Mouse (Mus musculus) heart, embryonic 13.5 days (tissue): ENCODE results near the gene Lpar3. TPM values are rescaled to one million over a fixed set of nuclear protein-coding genes. Genes with fewer than 3 reads are reported as not detected.

Source experiments
- ATAC-seq: fragments of 200-750 bp; cut with Nextera tagmentation; 2 replicates; pipeline ENCODE4 v1.8.0; 2017; ENCODE audit warnings: moderate TSS enrichment; ENCODE audit not compliant: insufficient number of reproducible peaks, low FRiP score, low TSS enrichment; ENCODE audit errors: extremely low read depth
- H3K27ac ChIP-seq: fragments of 300-500 bp; sonication (generic); replicated peaks from 2 replicates; pipeline ENCODE4 v1.5.1; 2015; ENCODE audit warnings: moderate library complexity, mild to moderate bottlenecking, inconsistent platforms
- H3K27me3 ChIP-seq: fragments of 300-500 bp; sonication (generic); replicated peaks from 2 replicates; pipeline ENCODE4 v1.6.1; 2015; ENCODE audit warnings: mild to moderate bottlenecking, inconsistent platforms
- H3K36me3 ChIP-seq: fragments of 300-500 bp; sonication (generic); 2 replicates; pipeline ENCODE4 v1.6.1; 2015; ENCODE audit warnings: mild to moderate bottlenecking, inconsistent platforms
- H3K4me1 ChIP-seq: fragments of 300-500 bp; sonication (generic); 2 replicates; pipeline ENCODE4 v1.6.1; 2015; ENCODE audit warnings: inconsistent platforms
- H3K4me2 ChIP-seq: fragments of 300-500 bp; sonication (generic); 2 replicates; pipeline ENCODE4 v1.6.1; 2015; ENCODE audit warnings: inconsistent platforms, mild to moderate bottlenecking, moderate library complexity
- H3K4me3 ChIP-seq: fragments of 300-500 bp; sonication (generic); 2 replicates; pipeline ENCODE4 v1.5.1; 2015; ENCODE audit warnings: moderate library complexity, mild to moderate bottlenecking, inconsistent platforms
- H3K9ac ChIP-seq: fragments of 300-500 bp; sonication (generic); 2 replicates; pipeline ENCODE4 v1.6.1; 2015; ENCODE audit warnings: inconsistent platforms, mild to moderate bottlenecking, moderate library complexity
- H3K9me3 ChIP-seq: fragments of 300-500 bp; sonication (generic); 2 replicates; pipeline ENCODE4 v1.6.1; 2016; ENCODE audit warnings: inconsistent platforms
- WGBS: fragments of 180-500 bp; shearing (Covaris S2); methylation state at CpG from one replicate; pipeline ENCODE4 v1.1.7; 2015; ENCODE audit warnings: mixed read lengths; 5-methylcytosine and 5-hydroxymethylcytosine counted together
- polyA plus RNA-seq: library from polyadenylated mRNA; unstranded; fragments of >200 nt; fragmentation: Nextera tagmentation; extraction: Ambion mirVana; gene quantifications from 2 replicates; pipeline ENCODE4 v1.2.1, GENCODE M21; 2015

The Lpar3 gene
- polyA plus RNA-seq, 1 experiment from 2014 or later = 44.7 TPM

GRCm38 (mm10) chr3:146331819-146332218, 111.1 kb downstream of the Lpar3 start:
- H3K27ac ChIP-seq = no peak overlapping the region
- no peaks in the 10 kb centered on the region for H3K36me3 ChIP-seq
- H3K4me3 ChIP-seq = no peak overlapping the region
- ATAC-seq = no peak
- no peak overlapping the region for H3K4me2 ChIP-seq
- H3K4me1 ChIP-seq = peaks cover 18% of the 10 kb centered on the region
- WGBS = 71% methylated on average over 11 of the region's 11 CpGs
- H3K27me3 ChIP-seq = no peaks in the 10 kb centered on the region
- no peak overlapping the region for H3K9ac ChIP-seq
- H3K9me3 ChIP-seq = no peaks in the 10 kb centered on the region

- Histone ChIP-seq H3K36me3 (no peaks in the 10 kb centered on the region), H3K9me3 (no peaks in the 10 kb centered on the region), H3K27ac (no peak overlapping the region), H3K9ac (no peak overlapping the region), H3K4me2 (no peak overlapping the region), H3K4me1 (peaks cover 19% of the 10 kb centered on the region), H3K4me3 (no peak overlapping the region), H3K27me3 (no peaks in the 10 kb centered on the region)
- ATAC-seq = no peak
- WGBS = 71% methylated on average over 3 of the region's 3 CpGs
Observed at GRCm38 (mm10) chr3:146333270-146333669, 112.5 kb downstream of the Lpar3 start.

- no peaks in the 10 kb centered on the region for H3K9me3 ChIP-seq
- H3K4me3 ChIP-seq = no peak overlapping the region
- no peaks in the 10 kb centered on the region for H3K27me3 ChIP-seq
- no peak overlapping the region for H3K4me2 ChIP-seq
- no peak overlapping the region for H3K27ac ChIP-seq
- no peak for ATAC-seq
- no peaks in the 10 kb centered on the region for H3K36me3 ChIP-seq
- no peak overlapping the region for H3K9ac ChIP-seq
- 64% methylated on average over 7 of the region's 7 CpGs for WGBS
- H3K4me1 ChIP-seq = peaks cover 15% of the 10 kb centered on the region
Observed at GRCm38 (mm10) chr3:146334070-146334469, 113.3 kb downstream of the Lpar3 start.

Other genes starting within 250 kb of the Lpar3 start
- gene Syde2, start 233.1 kb upstream of the Lpar3 start, polyA plus RNA-seq = 4.8 and 5.4 TPM in 2 replicates
- gene Wdr63, start 112.8 kb upstream of the Lpar3 start, polyA plus RNA-seq = not detected in 2 replicates
- gene Mcoln3, start 103.5 kb upstream of the Lpar3 start, polyA plus RNA-seq = 0.45 and 1.1 TPM in 2 replicates
- 0.42 and 0.57 TPM in 2 replicates for gene Mcoln2, start 71.1 kb upstream of the Lpar3 start, polyA plus RNA-seq
- gene Ssx2ip, start 183.7 kb downstream of the Lpar3 start, polyA plus RNA-seq = 18.7 and 19.3 TPM in 2 replicates
- 9.5 and 10.5 TPM in 2 replicates for gene Ctbs, start 228.8 kb downstream of the Lpar3 start, polyA plus RNA-seq